In the genomic region with DNA sequence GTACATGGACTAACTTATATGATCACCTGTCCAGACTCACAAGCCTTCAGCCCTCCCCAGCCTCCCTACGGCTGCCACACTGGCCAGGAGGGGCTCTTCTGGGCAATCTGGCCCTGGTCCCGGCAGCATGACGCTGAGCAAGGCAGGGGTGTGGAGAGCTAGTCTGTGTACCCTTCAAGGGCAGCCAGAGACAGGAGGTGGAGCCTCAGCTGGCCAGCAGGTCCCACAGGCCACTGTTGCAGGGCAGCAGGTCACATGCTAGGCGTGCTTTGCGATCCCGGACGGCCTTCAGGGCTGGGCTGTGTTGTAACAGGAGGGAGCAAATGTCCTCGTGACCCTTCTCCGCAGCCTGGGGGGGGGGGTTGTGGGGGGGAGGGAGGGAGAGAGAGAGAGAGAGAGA, we compare ENCODE assay signal across 9 mouse cellular contexts. TPM values are rescaled to one million over a fixed set of nuclear protein-coding genes. Genes with fewer than 3 reads are reported as not detected.
DNase-seq lines count a peak whose midpoint lies in the region; ATAC-seq and TF ChIP-seq lines count a peak whose summit lies in the region.
"Had no signal": no experiment of that assay in that cellular context is flagged by ENCODE, and none has a peak within 500 bp of the region (broad histone marks: within the 10 kb centered on the region; RNA-seq: fewer than 3 reads in every experiment).

A gene (minus strand): TSS at position 244 of the 400 bp plus-strand sequence.

- no peak for TF ChIP-seq POLR2A in myocyte (IDR thresholded peaks at IDR 0.05; ENCODE audit: insufficient read length, low read depth)

- H3K27me3 ChIP-seq in hindbrain, embryonic 10.5 days (ENCODE audit: insufficient read depth, poor library complexity, severe bottlenecking): no peaks in the 10 kb centered on the region
- no peaks in the 10 kb centered on the region for H3K27me3 ChIP-seq in hindbrain, embryonic 12.5 days
- no peaks in the 10 kb centered on the region for H3K27me3 ChIP-seq in myocyte (ENCODE audit: control insufficient read depth, insufficient read depth, insufficient read length)

- H3K4me3 ChIP-seq in hindbrain, embryonic 10.5 days: no peak within 1 kb of the TSS
- H3K4me3 ChIP-seq in hindbrain, embryonic 12.5 days: no peak within 1 kb of the TSS
- no peak within 1 kb of the TSS for H3K4me3 ChIP-seq in myocyte

- H3K27ac ChIP-seq in hindbrain, embryonic 10.5 days: no peak within 1 kb of the TSS; the same call in 1 of the 2 replicates
- no peak within 1 kb of the TSS for H3K27ac ChIP-seq in hindbrain, embryonic 12.5 days

- no peaks in the 10 kb centered on the region for H3K9me3 ChIP-seq in hindbrain, embryonic 10.5 days
- no peaks in the 10 kb centered on the region for H3K9me3 ChIP-seq in hindbrain, embryonic 12.5 days (replicated peaks)

- no peaks in the 10 kb centered on the region for H3K79me2 ChIP-seq in myocyte (ENCODE audit: control insufficient read depth, insufficient read depth)

- H3K36me3 ChIP-seq in hindbrain, embryonic 10.5 days: peaks cover 54% of the 10 kb centered on the region
- peaks cover 33% of the 10 kb centered on the region for H3K36me3 ChIP-seq in hindbrain, embryonic 12.5 days
- no peaks in the 10 kb centered on the region for H3K36me3 ChIP-seq in myocyte (ENCODE audit: control insufficient read depth, insufficient read depth)

- H3ac ChIP-seq in myocyte (ENCODE audit: control insufficient read depth, insufficient read length): no peak within 1 kb of the TSS

- peak; percentile 49 for DNase-seq in hindbrain, embryonic 10.5 days (ENCODE audit: low spot score)
- peak; percentile 73 for DNase-seq in heart, adult 8-10 months (ENCODE audit: low spot score)
- peak; percentile 92 for DNase-seq in kidney, postnatal 14 days
- DNase-seq in right cerebral cortex, postnatal 14 days: no peak
- no peak for DNase-seq in right cerebral cortex, adult 18-20 months
- no peak for DNase-seq in cerebellum, adult 8-10 months

- H3K4me1 ChIP-seq in hindbrain, embryonic 10.5 days (replicated peaks): peaks cover 14% of the 10 kb centered on the region
- no peaks in the 10 kb centered on the region for H3K4me1 ChIP-seq in hindbrain, embryonic 12.5 days

- ATAC-seq in hindbrain, embryonic 12.5 days (ENCODE audit: low FRiP score): no peak

- no peak within 1 kb of the TSS for H3K4me2 ChIP-seq in hindbrain, embryonic 12.5 days (replicated peaks)
- no peak within 1 kb of the TSS for H3K4me2 ChIP-seq in myocyte (ENCODE audit: low read depth)

- WGBS in hindbrain, embryonic 10.5 days: 49% methylated on average over 9 of the region's 9 CpGs
- WGBS in hindbrain, embryonic 12.5 days: 48% methylated on average over 9 of the region's 9 CpGs

- no peak within 1 kb of the TSS for H3K9ac ChIP-seq in hindbrain, embryonic 12.5 days

TF ChIP-seq in myocyte, 11 proteins besides CTCF, POLR2A, EP300 and RAD21:
- TF ChIP-seq MYOG (IDR thresholded peaks at IDR 0.05; ENCODE audit: control insufficient read depth in 1 of 3, insufficient read depth in 1 of 3, insufficient read length in 2 of 3, low read depth in 2 of 3) (peak in 2 of 3 experiments; percentile 30 to 66), MYOD1 (IDR thresholded peaks at IDR 0.05; ENCODE audit: control insufficient read depth in 1 of 3, insufficient read length in 2 of 3, low read depth in 2 of 3) (peak in 1 of 3 experiments; percentile 63), USF1 (IDR thresholded peaks at IDR 0.05; ENCODE audit: low read depth) (no peak)

RNA-seq across cellular contexts. Expression of the gene that starts here (rescaled TPM):
- polyA plus RNA-seq in hindbrain, embryonic 10.5 days (2016; fragmentation: Nextera tagmentation; extraction: Ambion mirVana): 0.75 TPM in 1 of 2 replicates, not detected in the other
- not detected in 2 replicates for polyA plus RNA-seq in hindbrain, embryonic 12.5 days (2016; fragmentation: Nextera tagmentation; extraction: Ambion mirVana)
- total RNA-seq in heart, adult 8-10 months (2022): 100 to 1,000 TPM; 132 to 332 (median 244) TPM
- 0.13 TPM for polyA plus RNA-seq in myocyte (2012; fragmentation: generic; extraction: Trizol)
- total RNA-seq: adrenal gland, postnatal 4 days had no signal

Comparison
In these comparisons a context has a peak if more than half of its experiments do, and no peak if none do; other contexts are left out.
1. Peak in DNase-seq in hindbrain, embryonic 10.5 days; RNA of the gene not detected or under 1 TPM.
2. DNase-seq: peak in heart, adult 8-10 months (single experiment) and kidney, postnatal 14 days (single experiment); none in right cerebral cortex, postnatal 14 days (single experiment), right cerebral cortex, adult 18-20 months (single experiment) and cerebellum, adult 8-10 months (single experiment).